Mouse (Mus musculus): ENCODE measurements around the gene Fip1l1. TPM values are rescaled to one million over a fixed set of nuclear protein-coding genes. Genes with fewer than 3 reads are reported as not detected.

Gene Fip1l1
- 100 to 1,000 TPM; 132 to 156 TPM for polyA plus RNA-seq (2017; shearing (Covaris generic))

DNA sequence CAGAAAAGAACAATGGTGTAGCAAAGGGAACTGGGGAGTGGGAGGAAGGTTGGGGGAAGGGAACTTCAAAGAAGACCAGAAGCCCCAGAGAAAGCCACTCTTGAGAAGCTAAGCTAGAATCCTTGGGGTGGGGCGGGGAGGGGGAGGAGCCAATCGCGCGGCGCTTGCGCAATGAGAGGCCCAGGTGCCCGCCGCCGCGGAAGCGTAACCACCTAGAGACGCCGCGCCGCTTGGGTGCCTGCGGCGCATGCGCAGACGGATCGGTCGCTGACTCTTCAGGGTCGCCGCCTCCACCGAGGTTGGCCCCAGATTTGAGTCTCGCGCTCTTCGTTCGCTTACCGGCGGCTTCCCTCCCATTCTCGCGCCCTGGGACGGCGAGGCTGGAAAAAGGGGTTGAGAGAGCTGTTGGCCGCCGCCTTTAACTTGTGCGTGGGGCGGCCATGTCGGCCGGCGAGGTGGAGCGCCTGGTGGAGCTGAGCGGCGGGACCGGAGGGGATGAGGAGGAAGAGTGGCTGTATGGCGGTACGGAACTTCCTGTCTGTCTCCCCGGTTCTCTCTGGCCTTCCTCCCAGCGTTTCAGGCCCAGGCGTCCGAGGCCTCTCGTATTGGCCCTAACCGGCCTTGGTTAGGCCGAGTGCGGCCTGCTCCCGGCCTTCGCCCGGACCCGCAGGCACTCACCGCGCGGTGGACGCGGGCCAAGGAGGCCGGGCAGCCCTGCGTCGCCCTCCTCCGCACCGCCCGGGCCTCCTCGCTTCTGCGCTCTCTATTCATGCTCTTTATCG is at the start of gene Fip1l1:
TSS of gene Fip1l1 (plus strand) at position 210 of the 782 bp plus-strand sequence.

DNA sequence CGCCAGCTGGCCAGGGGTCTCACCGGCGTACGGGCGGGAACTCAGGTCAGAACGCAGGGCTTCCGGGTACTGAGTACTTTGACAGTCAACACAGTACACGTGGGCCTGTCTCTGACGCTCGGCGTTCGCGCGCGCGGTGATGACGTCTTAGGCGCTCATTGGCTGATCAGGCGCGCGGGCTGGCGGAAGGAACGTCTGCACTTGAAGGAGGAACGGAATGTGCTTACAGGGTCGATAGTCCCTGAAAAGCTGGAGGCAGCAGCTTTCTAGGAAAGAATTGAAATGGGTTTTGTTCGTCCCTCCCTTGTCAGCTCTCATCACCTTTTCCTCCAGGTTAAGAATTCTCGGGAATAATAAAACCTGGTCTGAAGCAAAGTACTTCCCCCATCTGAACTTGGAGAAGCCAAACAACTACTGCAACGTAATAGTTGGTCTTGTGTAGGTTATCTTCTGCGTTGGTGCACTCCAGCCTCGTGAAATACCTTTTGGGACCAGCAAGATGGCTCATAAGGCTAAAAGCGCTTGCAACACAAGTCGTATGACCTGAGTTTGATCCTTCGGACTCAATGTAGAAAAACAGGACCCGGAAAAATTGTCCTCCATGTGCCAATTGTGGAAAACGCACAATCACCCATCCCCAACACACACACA is 3.5 kb upstream of the Fip1l1 start, which contains the start of gene Scfd2:
TSS of gene Scfd2 (minus strand) at position 130 of the 651 bp plus-strand sequence.

Other genes with a start within 250 kb of the Fip1l1 start
- 10 to 100 TPM; 20.4 to 25.1 TPM for gene Scfd2, start 3.7 kb upstream of the Fip1l1 start, polyA plus RNA-seq (2017; shearing (Covaris generic))
- 1 to 10 TPM in 1 of 2 experiments, under 1 TPM in 1; 0.59 to 1.1 TPM for gene Lnx1, start 167.5 kb downstream of the Fip1l1 start, polyA plus RNA-seq (2017; shearing (Covaris generic))

Measured in inflammation-experienced regulatory T-cells (primary cell).